Mouse (Mus musculus): ENCODE measurements around the gene Hes7. TPM values are rescaled to one million over a fixed set of nuclear protein-coding genes. Genes with fewer than 3 reads are reported as not detected.

The Hes7 gene
- total RNA-seq, 2 experiments from 2014 or later: 0.14 TPM; not detected in 1

DNA sequence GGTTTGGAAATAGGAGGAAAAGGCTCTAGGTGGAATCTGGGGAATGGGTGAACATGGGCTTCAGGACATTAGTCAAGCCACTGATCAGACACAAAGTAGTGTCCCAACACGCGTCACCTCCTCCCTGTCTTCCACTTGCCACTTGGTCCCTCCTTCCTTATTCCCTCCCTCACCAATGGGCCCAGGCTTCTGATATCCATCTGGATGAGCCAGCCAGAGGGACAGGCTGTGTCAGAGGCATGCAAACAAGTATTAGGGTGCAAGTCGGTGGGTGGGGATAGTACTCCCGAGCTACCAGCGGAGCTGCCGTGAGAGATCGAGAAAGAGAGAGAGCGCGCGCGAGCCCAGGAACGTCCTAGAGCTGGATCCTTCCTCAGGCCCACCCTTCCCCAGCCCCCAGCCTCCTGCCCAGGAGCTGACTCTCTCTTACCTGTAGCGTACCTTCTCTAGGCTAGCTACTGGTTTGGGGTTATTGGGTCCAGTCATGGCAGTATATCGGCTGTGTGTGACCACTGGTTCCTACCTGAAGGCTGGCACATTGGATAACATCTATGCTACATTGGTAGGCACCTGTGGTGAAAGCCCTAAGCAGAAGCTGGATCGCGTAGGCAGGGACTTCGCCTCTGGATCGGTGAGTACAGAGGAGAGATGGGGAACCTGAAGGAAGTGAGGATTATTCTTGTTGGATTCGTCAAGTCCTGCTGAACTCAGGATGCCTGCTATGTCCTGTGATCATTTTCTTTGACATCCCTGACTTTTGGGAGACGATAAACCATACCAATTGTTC is 5.9 kb downstream of the Hes7 start:
- intact Hi-C loops (cut with DNase I): loop anchor here (2.0 to 5.0 kb wide), 2 partner anchors 23 to 116 kb away; no protein-coding TSS in a partner anchor
- no peak for DNase-seq (ENCODE audit: low spot score)

DNA sequence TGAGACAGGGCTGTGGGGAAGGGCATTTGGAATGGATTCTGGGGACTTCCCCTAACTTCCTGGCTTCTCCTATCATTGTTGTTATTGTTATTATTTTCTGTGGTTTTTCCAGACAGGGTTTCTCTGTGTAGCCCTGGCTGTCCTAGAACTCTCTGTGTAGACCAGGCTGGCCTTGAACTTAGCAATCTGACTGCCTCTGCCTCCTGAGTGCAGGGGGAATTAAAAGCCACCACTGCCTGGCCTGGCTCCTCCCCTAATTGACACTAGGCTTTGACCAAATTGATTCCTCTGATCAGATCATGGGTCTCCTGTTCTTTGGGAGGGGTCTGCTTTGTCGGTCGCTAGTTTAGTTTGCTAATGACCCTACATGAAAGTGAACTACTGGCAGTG is 6.5 kb downstream of the Hes7 start:
- intact Hi-C loops (cut with DNase I): loop anchor here (2.0 to 5.0 kb wide), 2 partner anchors 22 to 116 kb away; no protein-coding TSS in a partner anchor
- DNase-seq (ENCODE audit: low spot score): no peak

DNA sequence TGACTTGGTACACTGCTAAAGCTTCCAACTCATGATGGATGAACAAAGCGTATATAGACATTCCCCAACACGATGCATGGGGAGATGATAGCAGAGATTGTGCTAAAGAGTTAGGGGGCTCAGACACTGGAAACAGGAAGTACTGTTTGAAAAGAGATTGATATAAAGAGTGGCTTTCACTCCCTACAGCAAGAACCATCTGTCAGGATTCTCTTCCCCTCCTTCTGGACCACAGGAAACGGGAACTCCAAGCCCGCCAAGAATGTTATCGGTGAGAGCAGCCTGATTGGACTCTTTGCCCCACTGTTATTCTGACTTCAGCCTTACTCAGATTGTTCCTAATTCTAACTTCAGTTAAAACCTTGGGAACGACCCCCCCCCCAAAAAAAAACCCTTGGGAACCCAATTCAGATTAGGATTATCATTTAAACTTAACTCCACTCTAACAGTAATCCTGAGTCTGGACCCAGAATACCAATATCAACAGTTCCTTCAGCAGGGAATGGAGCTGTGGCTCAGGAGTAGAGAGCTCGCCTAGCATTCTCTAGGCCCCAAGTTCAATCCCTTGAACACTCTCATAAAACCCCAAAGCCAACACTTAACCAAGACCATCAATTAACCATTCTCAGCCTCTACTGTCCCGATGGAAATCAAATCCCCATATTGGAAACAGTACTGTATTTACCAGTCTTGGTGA is 8.4 kb downstream of the Hes7 start:
- DNase-seq (ENCODE audit: low spot score): no peak
- intact Hi-C loops (cut with DNase I): loop anchor here (5.0 kb wide), 1 partner anchor 114 kb away; no protein-coding TSS in a partner anchor

DNA sequence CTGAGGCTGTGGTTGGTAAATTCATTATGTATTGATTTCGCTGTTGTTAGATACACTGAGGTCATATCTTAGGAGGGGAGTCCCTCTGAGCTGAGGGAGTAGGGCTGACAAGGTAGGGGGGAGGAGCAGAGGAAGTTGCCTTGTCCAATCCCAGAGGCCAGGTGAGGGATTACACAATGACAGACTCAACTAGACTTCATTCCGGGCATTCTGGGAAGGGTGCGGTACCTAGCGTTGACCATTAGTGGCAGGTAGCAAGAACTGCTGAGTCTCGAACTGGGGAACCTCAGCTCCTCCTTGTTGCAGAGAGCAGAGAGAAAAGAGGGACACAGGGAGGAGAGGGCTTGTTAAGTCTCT is 13.3 kb downstream of the Hes7 start:
- intact Hi-C loops (cut with DNase I): no loop called here

DNA sequence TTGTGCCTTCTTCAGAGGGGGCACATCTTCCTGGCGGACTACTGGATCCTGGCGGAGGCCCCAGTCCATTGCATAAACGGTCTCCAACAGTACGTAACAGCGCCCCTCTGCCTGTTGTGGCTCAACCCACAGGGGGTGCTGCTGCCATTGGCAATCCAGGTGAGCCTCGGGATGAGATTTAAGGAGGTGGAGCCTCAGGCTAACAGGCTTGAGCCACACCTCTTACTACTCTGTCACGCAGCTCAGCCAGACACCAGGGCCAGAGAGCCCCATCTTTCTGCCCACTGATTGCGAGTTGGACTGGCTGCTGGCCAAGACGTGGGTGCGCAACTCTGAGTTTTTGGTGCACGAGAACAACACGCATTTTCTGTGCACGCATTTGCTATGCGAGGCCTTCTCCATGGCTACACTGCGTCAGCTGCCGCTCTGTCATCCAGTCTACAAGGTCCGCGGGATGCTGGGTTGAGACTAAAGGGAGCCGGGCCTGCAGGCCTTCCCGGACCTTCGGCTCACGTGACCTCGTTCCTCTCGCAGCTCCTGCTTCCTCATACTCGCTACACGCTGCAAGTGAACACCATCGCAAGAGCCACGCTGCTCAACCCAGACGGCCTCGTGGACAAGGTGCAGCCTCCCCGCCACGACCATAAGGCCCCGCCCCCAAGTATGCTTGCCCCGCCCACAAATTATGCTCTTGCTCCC is 13.9 kb downstream of the Hes7 start:
- intact Hi-C loops (cut with DNase I): no loop called here

More for the DNA sequence above, 13.3 kb downstream of the Hes7 start:
- no peak for DNase-seq (ENCODE audit: low spot score)

DNA sequence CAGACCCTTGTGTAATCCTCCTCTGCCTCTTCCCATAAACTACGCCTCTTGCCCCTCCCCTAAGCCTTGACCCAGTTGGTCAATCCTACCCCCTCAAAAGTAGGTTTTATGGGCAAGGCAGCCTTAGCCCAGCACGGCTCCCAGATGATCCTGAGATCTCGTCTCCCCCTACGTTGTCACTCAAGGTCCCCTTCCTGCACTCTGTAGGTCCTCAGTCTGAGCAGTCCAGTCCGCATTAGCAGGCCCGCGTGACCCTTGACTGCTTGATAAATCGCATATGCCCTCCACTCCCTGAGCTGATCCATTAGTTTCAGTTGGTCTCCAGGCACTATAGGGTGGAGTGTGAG is 14.4 kb downstream of the Hes7 start:
- intact Hi-C loops (cut with DNase I): no loop called here

More for the DNA sequence above, 13.9 kb downstream of the Hes7 start:
- no peak for DNase-seq (ENCODE audit: low spot score)

DNA sequence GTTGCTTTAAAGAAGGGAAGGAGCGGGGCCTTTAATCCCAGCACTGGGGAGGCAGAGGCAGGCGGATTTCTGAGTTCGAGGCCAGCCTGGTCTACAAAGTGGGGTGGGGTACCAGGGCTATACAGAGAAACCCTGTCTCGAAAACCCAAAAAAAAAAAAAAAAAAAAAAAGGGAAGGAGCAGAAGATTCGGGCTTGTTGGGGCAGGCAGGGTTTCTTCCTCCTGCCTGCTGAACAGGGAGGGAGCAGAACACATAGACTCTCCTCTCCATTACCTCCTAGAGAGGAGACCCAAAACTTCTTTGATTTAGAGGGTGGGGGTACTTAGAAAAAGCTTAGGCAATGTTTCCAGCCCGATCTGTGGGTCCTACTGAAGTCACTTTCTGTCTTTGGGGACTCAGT is 15.2 kb downstream of the Hes7 start:
- no peak for DNase-seq (ENCODE audit: low spot score)
- intact Hi-C loops (cut with DNase I): no loop called here

More for the DNA sequence above, 14.4 kb downstream of the Hes7 start:
- no peak for DNase-seq (ENCODE audit: low spot score)

DNA sequence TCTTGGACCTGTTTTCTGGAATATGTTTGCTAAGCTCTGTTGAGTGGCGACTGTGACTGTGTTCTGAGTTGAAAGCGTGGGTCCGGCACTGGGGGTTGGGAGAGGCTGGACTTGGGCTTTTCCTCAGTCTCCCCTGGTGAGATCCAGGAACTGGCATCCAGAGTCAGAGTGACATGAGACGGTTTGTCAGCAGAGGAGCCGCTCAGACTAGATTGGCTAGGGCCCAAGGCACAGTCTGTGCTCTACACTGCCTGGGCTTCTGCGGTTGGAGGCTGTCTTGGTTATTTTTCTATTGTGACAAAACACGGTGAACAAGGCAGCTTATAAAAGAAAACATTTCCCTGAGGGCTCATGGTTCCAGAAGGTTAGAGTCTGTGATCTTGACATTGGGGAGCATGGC is 27.3 kb downstream of the Hes7 start:
- DNase-seq (ENCODE audit: low spot score): no peak
- intact Hi-C loops (cut with DNase I): no loop called here

DNA sequence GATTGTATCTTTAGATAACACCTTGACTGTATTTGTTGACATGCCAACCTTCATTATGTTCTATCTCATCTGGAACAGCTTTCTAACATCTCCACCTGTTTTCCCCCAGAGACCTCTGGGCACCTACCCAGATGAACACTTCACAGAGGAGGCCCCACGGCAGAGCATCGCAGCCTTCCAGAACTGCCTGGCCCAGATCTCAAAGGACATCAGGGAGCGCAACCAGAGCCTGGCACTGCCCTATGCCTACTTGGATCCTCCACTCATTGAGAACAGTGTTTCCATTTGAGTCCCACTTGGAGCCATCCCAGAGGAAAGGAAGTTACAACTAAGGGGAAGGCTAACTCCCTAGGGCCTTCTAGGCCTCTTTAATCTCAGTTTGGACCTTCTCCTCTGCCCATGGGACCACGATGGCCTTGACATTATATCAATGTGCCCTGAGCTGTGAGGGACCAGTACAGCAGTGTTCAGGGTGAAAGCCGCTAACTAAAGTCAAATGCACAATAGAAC is 28.3 kb downstream of the Hes7 start:
- intact Hi-C loops (cut with DNase I): loop anchor here (2.0 kb wide), 1 partner anchor 22 kb away; no protein-coding TSS in a partner anchor
- no peak for DNase-seq (ENCODE audit: low spot score)

DNA sequence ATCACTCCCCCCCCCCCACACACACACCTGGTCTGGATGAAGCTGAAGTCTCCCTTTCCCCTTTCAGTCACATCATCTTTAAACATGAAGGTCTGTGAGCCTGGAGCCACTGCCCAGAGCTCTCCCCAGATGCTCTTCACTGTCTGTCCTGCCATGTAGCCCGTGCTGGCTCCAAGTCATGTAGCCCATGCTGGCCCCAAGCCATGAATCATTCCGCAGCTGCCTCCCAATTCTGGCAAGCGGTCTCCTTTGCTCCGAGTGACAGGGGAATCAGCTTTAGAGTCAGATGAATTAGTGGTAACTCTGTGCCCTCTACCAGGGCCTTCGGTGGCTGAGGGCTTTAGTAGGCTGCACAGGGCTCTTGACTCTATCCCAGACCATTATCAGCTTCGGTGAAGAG is 29.5 kb downstream of the Hes7 start:
- DNase-seq (ENCODE audit: low spot score): no peak
- intact Hi-C loops (cut with DNase I): loop anchor here (1.0 to 2.0 kb wide), 2 partner anchors 23 to 82 kb away; no protein-coding TSS in a partner anchor

DNA sequence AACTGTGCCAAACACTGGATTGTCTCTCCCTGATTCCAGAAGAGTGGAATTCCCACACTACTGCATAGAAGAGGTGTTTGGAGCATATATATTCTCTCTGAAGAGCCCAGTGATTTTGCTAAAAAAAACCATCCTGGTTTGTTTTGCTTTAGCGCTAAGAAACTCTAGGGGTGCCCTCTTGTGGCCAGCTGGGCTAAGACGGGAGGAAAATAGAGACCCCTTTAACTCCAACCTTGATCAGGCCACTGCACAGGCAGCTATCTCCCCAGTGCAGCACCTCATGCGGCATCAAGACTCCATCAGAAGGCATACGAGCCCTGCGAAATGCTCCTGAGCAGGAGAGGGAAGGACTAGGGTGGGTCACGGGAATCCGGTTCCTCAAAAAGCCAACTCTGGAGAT is 30.2 kb downstream of the Hes7 start:
- DNase-seq (ENCODE audit: low spot score): no peak

DNA sequence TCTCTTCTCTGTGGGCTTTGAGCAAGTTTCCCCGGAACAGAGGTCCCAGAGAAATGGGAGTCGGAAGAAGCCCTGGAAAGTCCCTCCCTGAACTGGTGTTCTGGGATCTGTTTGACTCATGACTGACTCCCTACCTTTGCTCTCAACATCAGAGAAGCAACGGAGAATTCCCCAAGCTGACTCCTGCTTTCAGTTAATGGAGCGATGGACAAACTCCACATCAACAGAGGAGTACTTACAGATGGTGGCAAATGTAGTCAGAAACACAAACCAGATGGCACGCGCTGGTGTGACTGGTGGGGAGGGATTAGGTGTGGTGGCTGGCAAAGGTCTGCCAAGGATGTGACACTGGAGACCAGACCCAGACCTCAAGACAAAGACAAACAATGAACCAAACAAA is 30.8 kb downstream of the Hes7 start:
- intact Hi-C loops (cut with DNase I): no loop called here
- DNase-seq (ENCODE audit: low spot score): no peak

More for the DNA sequence above, 30.2 kb downstream of the Hes7 start:
- intact Hi-C loops (cut with DNase I): loop anchor here (1.0 kb wide), 1 partner anchor 83 kb away; no protein-coding TSS in a partner anchor

DNA sequence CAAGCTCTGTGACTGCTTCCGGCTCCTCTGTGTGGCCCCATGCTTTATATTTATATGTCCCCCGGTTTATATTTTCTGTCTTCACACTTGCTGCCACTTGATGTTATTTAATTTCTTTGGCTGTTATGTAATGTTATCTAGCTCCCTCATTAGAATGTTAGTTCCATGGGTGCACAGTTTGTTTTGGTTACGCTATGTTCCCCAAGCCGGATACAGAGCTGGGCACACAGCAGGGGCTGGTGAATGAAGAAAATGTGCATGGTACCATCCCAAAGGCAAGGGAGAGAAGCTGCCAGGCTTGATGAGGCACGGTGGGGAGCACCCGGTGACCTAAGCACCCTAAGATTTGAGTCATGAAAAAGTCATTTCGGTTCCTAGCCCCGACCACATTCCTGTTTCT is 33.6 kb downstream of the Hes7 start:
- intact Hi-C loops (cut with DNase I): no loop called here

DNA sequence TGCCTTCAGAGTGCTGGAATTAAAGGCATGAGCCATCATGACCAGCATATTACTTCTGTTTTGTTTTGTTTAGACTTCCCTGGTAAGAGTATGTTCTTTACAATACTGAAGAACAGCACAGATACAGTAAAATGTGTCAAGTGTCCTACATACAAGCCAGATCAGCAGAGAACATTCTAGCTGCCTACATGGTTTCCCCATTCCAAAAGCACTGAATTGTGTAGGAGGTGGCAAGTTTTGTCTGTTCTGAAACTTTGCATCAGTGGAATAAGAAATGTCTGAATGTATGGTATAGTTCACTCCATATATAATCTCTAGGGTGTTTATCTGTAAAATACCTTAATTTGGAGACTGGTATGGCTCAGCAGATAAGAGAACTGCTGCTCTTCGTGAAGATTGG is 35.1 kb downstream of the Hes7 start:
- no peak for DNase-seq (ENCODE audit: low spot score)
- intact Hi-C loops (cut with DNase I): no loop called here

More for the DNA sequence above, 33.6 kb downstream of the Hes7 start:
- no peak for DNase-seq (ENCODE audit: low spot score)

DNA sequence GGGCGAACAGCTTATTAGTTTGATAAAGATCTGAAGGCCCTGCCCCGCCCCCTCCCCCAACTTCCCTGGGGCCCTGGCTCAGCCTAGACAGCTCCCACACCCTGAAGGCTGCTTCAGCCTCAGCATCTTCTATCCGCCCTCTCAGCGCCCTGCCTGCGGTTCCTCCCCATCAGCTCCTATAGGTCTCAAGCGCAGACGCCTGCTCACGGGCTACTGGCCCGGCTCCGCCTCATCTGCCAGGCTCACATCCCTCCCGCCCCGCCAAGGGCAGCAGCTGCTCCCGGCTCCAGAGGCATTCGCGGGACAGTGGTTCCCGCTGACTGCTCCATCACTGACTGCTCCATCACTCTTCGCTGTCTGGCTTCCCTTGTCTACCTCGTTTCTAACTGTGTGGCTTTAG is 36.6 kb downstream of the Hes7 start, which contains the start of gene Alox12b:
Gene Alox12b (plus strand): TSS at position 190 of the 400 bp plus-strand sequence.
- no peak for DNase-seq (ENCODE audit: low spot score)
- intact Hi-C loops (cut with DNase I): no loop called here

DNA sequence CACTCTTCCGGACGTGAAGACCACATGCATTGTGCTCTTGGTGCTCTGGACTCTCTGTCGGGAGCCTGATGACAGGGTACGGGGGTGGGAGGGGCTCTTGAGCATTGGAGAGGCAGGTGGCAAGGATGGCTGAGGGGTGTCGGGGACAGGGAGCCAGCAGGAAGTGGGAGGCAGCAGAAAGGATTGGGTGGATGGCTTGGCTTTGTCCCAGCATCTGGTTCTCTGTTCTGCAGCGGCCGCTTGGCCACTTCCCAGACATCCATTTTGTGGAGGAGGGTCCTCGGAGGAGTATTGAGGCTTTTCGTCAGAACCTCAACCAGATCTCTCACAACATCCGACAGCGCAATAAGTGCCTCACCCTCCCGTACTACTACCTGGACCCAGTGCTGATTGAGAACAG is 49.1 kb downstream of the Hes7 start:
- intact Hi-C loops (cut with DNase I): no loop called here

DNA sequence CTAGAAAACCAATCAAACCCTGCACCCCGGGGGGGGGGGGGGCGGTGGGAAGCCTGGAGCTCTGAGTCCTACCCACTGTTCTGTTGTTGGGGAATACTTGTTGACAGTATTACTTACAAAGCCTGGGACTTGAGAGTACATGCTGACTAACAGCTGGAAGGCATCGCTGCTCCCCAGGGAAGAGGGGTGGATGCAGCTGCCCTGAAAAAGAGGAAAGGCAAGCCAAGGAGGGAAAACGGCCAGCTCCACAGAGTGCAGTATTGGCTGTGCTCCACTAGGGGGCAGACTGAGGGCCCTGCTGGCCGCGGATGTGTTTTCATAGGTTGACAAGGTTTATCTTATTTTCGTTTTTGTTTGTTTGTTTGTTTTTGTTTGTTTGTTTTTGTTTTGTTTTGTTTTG is 51.4 kb downstream of the Hes7 start:
- intact Hi-C loops (cut with DNase I): no loop called here
- DNase-seq (ENCODE audit: low spot score): peak; percentile 76

More for the DNA sequence above, 49.1 kb downstream of the Hes7 start:
- no peak for DNase-seq (ENCODE audit: low spot score)

DNA sequence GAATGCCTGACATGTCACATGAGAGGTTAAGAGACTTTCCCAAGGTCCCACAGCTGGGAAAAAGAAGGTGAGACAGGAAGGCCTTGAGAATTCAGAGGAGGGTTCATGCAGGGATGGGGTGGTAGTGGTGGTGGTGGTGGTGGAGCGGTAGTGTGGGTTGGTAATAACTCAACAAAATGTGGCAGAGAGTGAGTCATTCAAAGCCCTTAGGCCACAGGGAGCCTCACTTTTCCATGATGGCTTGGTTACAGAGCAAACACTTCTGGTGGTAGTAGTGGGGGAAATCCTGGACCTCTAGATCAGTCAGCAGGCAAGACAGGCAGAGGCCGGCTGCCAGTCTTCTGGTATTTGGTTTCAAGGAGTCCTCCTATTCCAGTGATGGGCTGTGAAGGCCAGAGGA is 52.4 kb downstream of the Hes7 start:
- intact Hi-C loops (cut with DNase I): no loop called here
- DNase-seq (ENCODE audit: low spot score): no peak
